Mouse (Mus musculus): ENCODE data around the gene Nuak1. TPM values are rescaled to one million over a fixed set of nuclear protein-coding genes. Genes with fewer than 3 reads are reported as not detected.

The Nuak1 gene
- polyA plus RNA-seq, 1 experiment from 2014 or later, result 4.8 TPM

- no peaks in the 10 kb centered on the region for H3K9me3 ChIP-seq (ENCODE audit: control insufficient read depth, low read length)
- H3K27me3 ChIP-seq (ENCODE audit: control insufficient read depth, insufficient read depth, low read length), result no peaks in the 10 kb centered on the region
- WGBS, result 90% methylated on average over 5 of the region's 5 CpGs
- ATAC-seq (ENCODE audit: low FRiP score) (no peak), DNase-seq (ENCODE audit: low spot score, missing footprints) (no peak)
- H3K27ac ChIP-seq (ENCODE audit: low read depth, low read length), result no peak overlapping the region
- no peak overlapping the region for H3K9ac ChIP-seq (ENCODE audit: low read length)
- 0 out of 2 replicates have a peak, but pooled peaks cover 6% of the 10 kb centered on the region for H3K4me1 ChIP-seq (ENCODE audit: control insufficient read depth, insufficient read depth, low read length)
- no peak overlapping the region for H3K4me3 ChIP-seq (ENCODE audit: low read depth, low read length)
- H3K36me3 ChIP-seq (ENCODE audit: control insufficient read depth, insufficient read depth, low read length), result no peaks in the 10 kb centered on the region; the same call in 1 of the 2 replicates
- no peak overlapping the region for H3K4me2 ChIP-seq
Observed at GRCm38 (mm10) chr10:84423903-84424302, 16.5 kb downstream of the Nuak1 start.

- DNase-seq (ENCODE audit: low spot score, missing footprints) (no peak), ATAC-seq (ENCODE audit: low FRiP score) (no peak)
- H3K36me3 ChIP-seq (ENCODE audit: control insufficient read depth, insufficient read depth, low read length), result no peaks in the 10 kb centered on the region; the same call in 1 of the 2 replicates
- no peaks in the 10 kb centered on the region for H3K27me3 ChIP-seq (ENCODE audit: control insufficient read depth, insufficient read depth, low read length)
- H3K27ac ChIP-seq (ENCODE audit: low read depth, low read length), result no peak overlapping the region
- H3K9ac ChIP-seq (ENCODE audit: low read length), result no peak overlapping the region
- H3K9me3 ChIP-seq (ENCODE audit: control insufficient read depth, low read length), result no peaks in the 10 kb centered on the region
- 0 out of 2 replicates have a peak, but pooled peaks cover 6% of the 10 kb centered on the region for H3K4me1 ChIP-seq (ENCODE audit: control insufficient read depth, insufficient read depth, low read length)
- no peak overlapping the region for H3K4me3 ChIP-seq (ENCODE audit: low read depth, low read length)
- H3K4me2 ChIP-seq, result no peak overlapping the region
- WGBS, result 89% methylated on average over 6 of the region's 6 CpGs
Observed at GRCm38 (mm10) chr10:84420589-84420988, 19.8 kb downstream of the Nuak1 start.

DNA sequence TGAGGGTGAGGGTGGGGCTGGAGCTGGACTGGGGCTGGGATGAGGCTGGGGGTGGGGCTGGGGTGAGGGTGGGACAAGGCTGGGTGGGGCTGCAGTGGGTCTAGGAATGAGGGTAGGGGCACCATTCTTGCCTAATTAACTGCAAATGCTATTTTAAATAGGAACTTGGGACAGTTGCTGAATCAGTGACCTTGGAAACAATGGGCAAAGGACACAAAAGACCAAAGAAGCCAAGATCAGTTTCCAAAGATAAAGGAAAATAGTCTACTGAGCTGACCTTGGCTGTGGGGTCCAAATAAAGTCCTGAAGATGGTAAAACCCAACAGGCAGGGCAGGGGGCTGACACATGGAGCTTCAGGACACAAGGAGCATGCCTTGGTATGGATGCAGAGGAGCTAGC is 22.0 kb downstream of the Nuak1 start:
- Histone ChIP-seq H3K9me3 (ENCODE audit: control insufficient read depth, low read length) (no peaks in the 10 kb centered on the region), H3K36me3 (ENCODE audit: control insufficient read depth, insufficient read depth, low read length) (no peaks in the 10 kb centered on the region; the same call in 1 of the 2 replicates), H3K4me3 (ENCODE audit: low read depth, low read length) (no peak overlapping the region), H3K9ac (ENCODE audit: low read length) (no peak overlapping the region), H3K4me1 (ENCODE audit: control insufficient read depth, insufficient read depth, low read length) (no peaks in the 10 kb centered on the region), H3K4me2 (no peak overlapping the region), H3K27ac (ENCODE audit: low read depth, low read length) (no peak overlapping the region), H3K27me3 (ENCODE audit: control insufficient read depth, insufficient read depth, low read length) (no peaks in the 10 kb centered on the region)
- DNase-seq (ENCODE audit: low spot score, missing footprints), result no peak
- no peak for ATAC-seq (ENCODE audit: low FRiP score)

- 0 out of 2 replicates have a peak, but pooled peaks cover 2% of the 10 kb centered on the region for H3K4me1 ChIP-seq (ENCODE audit: control insufficient read depth, insufficient read depth, low read length)
- no peak overlapping the region for H3K27ac ChIP-seq (ENCODE audit: low read depth, low read length)
- no peak overlapping the region for H3K4me2 ChIP-seq
- ATAC-seq (ENCODE audit: low FRiP score), result no peak
- no peak overlapping the region for H3K9ac ChIP-seq (ENCODE audit: low read length)
- H3K9me3 ChIP-seq (ENCODE audit: control insufficient read depth, low read length), result no peaks in the 10 kb centered on the region
- 93% methylated on average over 8 of the region's 8 CpGs for WGBS
- no peak overlapping the region for H3K4me3 ChIP-seq (ENCODE audit: low read depth, low read length)
- no peaks in the 10 kb centered on the region; the same call in 1 of the 2 replicates for H3K36me3 ChIP-seq (ENCODE audit: control insufficient read depth, insufficient read depth, low read length)
- no peak for DNase-seq (ENCODE audit: low spot score, missing footprints)
- no peaks in the 10 kb centered on the region for H3K27me3 ChIP-seq (ENCODE audit: control insufficient read depth, insufficient read depth, low read length)
Observed at GRCm38 (mm10) chr10:84416752-84417151, 23.6 kb downstream of the Nuak1 start.

DNA sequence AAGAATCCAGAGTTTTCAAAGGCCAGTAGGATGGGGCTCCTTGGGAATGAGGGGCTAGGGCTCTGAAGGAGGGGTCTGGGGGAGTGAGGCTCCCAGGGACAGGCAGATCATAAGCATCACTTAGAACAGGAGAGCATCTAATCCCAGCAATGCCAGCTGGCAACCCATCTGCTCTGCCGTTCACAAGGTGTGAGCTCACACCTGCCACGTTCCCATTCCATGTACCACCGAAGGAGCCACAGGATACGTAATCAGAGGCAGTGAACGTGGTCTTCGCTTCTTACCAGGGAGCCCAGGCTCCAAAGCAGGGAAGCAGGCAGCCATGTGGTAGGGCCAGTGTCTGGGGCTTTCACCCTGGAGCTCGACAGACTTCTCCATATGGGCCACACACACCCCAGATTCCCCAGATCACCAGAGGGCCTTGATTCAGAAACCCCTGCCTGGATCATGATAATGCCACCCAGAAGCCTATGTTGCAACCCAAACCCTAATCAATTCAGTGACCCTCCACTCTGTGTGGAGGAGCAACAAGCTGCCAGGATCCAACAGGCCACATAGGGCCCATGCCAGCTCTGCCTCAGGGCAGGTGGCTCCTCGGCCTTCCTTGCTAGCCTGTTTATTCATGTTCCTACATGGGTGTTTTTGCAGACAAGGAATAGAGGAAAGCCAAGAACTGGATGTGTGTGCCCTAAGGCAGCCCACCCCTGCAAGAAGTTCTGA is 25.3 kb downstream of the Nuak1 start:
- ATAC-seq (ENCODE audit: low FRiP score) (no peak), DNase-seq (ENCODE audit: low spot score, missing footprints) (no peak)
- no peak overlapping the region for H3K4me2 ChIP-seq
- H3K27ac ChIP-seq (ENCODE audit: low read depth, low read length), result no peak overlapping the region
- no peaks in the 10 kb centered on the region for H3K9me3 ChIP-seq (ENCODE audit: control insufficient read depth, low read length)
- peaks cover 9% of the 10 kb centered on the region for H3K4me1 ChIP-seq (ENCODE audit: control insufficient read depth, insufficient read depth, low read length)
- no peak overlapping the region for H3K9ac ChIP-seq (ENCODE audit: low read length)
- no peaks in the 10 kb centered on the region for H3K36me3 ChIP-seq (ENCODE audit: control insufficient read depth, insufficient read depth, low read length)
- H3K4me3 ChIP-seq (ENCODE audit: low read depth, low read length), result no peak overlapping the region
- no peaks in the 10 kb centered on the region for H3K27me3 ChIP-seq (ENCODE audit: control insufficient read depth, insufficient read depth, low read length)
- WGBS, result 96% methylated on average over 8 of the region's 8 CpGs

DNA sequence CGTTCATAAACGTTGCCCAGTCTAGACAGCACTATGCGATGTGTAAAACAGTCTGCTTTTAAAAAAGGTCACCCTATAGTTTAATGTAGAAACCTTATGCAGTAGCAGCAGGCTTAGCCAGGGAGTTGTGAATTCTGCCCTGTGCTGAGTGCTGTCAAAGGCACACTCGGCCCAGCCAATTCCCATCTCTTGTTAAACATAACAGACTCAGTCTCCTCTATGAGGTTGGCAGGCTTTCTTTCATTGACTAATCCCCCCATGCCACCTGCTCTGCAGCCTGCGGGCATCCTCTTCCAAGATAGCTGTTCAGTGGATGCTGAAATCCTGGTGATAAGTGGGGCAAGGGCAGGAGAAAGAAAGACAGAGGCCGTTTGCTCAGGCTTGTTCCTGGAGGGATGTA is 27.1 kb downstream of the Nuak1 start:
- H3K9ac ChIP-seq (ENCODE audit: low read length), result no peak overlapping the region
- no peaks in the 10 kb centered on the region for H3K36me3 ChIP-seq (ENCODE audit: control insufficient read depth, insufficient read depth, low read length)
- H3K4me2 ChIP-seq, result no peak overlapping the region
- no peaks in the 10 kb centered on the region for H3K27me3 ChIP-seq (ENCODE audit: control insufficient read depth, insufficient read depth, low read length)
- no peak overlapping the region for H3K27ac ChIP-seq (ENCODE audit: low read depth, low read length)
- H3K4me1 ChIP-seq (ENCODE audit: control insufficient read depth, insufficient read depth, low read length), result peaks cover 13% of the 10 kb centered on the region
- no peak overlapping the region for H3K4me3 ChIP-seq (ENCODE audit: low read depth, low read length)
- DNase-seq (ENCODE audit: low spot score, missing footprints), result no peak
- ATAC-seq (ENCODE audit: low FRiP score), result no peak
- no peaks in the 10 kb centered on the region for H3K9me3 ChIP-seq (ENCODE audit: control insufficient read depth, low read length)
- 83% methylated on average over 6 of the region's 6 CpGs for WGBS

DNA sequence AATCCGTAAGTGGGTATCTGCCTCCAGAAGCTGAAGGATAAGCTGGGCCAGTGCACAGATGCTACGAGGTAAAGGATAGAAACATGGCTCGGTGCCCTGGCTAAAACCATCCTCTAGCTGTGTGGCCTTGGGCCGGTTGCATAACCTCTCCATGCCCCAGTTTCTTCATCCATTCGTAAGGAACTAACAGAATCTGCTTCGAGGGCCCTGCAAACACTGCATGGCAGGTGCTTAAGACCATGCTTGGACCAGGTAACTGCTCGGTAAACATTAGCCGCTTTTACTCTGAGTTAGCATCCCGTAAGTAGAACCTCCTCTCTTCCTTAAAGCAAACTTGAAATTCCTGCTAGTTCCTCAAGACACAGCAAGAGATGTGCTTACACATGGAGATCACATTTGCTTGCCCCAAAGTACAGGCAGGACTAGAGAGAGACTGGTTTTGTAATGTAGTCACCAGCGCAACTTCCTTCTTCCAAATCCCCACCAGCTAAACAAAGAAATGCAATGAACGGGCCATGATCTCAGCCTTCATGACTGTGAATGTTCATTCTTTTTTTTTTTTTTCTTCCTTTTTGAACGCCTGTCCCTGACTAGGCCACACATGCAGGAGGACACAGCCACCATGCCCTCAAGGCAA is 28.0 kb downstream of the Nuak1 start:
- ATAC-seq (ENCODE audit: low FRiP score) (no peak), DNase-seq (ENCODE audit: low spot score, missing footprints) (no peak)
- Histone ChIP-seq H3K9ac (ENCODE audit: low read length) (no peak overlapping the region), H3K4me2 (no peak overlapping the region), H3K27ac (ENCODE audit: low read depth, low read length) (no peak overlapping the region), H3K36me3 (ENCODE audit: control insufficient read depth, insufficient read depth, low read length) (no peaks in the 10 kb centered on the region), H3K4me3 (ENCODE audit: low read depth, low read length) (no peak overlapping the region), H3K4me1 (ENCODE audit: control insufficient read depth, insufficient read depth, low read length) (peaks cover 13% of the 10 kb centered on the region), H3K9me3 (ENCODE audit: control insufficient read depth, low read length) (no peaks in the 10 kb centered on the region), H3K27me3 (ENCODE audit: control insufficient read depth, insufficient read depth, low read length) (no peaks in the 10 kb centered on the region)
- WGBS, result 87% methylated on average over 12 of the region's 12 CpGs

DNA sequence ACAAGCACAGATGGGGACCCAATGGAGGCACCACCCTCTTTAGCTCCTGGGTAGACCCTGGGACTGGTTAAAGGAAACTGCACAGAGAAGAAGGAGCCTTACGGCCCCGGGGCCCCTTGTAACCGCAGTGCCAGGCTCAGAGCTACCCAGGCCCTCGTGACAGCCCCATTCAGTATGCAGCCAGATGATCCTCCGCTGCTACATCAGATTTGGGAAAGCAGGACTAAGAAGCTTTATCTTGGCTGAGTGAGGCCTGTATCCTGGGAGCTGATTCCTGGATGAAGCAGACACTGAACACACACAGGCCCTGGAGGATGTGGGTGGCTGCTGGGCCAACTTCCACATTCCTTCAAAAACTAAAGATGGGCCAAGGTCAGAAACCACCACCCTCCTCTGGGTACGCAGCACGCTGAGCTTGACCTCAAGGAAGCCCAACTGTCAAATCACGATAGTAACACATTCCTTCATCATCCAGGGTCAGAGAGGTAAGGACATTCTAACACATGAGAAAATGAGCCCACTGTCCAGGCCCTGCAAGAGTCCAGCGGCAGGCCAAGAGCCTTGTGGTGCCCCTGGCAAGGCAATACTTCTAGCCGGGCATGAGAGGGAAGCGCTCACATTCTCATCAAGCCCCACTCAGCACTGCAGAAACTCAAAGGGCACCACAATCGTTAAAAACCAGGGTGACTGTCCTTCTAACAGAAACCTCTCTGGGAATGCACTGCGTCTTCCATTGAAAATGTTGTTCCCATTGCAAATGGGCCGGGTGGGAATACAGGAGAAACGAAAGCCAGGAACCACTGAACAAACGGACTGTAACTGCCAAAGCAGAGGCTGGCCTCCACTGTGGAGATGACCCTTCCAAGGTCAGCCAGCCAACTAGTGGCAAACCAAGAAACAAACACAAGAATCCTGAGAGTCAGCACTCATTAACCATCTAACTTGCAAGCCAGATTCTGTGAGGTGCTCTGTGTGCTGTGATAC is 29.0 kb downstream of the Nuak1 start:
- Histone ChIP-seq H3K36me3 (ENCODE audit: control insufficient read depth, insufficient read depth, low read length) (no peaks in the 10 kb centered on the region), H3K27me3 (ENCODE audit: control insufficient read depth, insufficient read depth, low read length) (no peaks in the 10 kb centered on the region), H3K27ac (ENCODE audit: low read depth, low read length) (no peak overlapping the region), H3K4me2 (no peak overlapping the region), H3K4me1 (ENCODE audit: control insufficient read depth, insufficient read depth, low read length) (peaks cover 13% of the 10 kb centered on the region), H3K9ac (ENCODE audit: low read length) (no peak overlapping the region), H3K9me3 (ENCODE audit: control insufficient read depth, low read length) (no peaks in the 10 kb centered on the region), H3K4me3 (ENCODE audit: low read depth, low read length) (no peak overlapping the region)
- WGBS, result 85% methylated on average over 16 of the region's 16 CpGs
- DNase-seq (ENCODE audit: low spot score, missing footprints) (no peak), ATAC-seq (ENCODE audit: low FRiP score) (no peak)
